Mouse (Mus musculus) embryonic facial prominence, embryonic 14.5 days (tissue): ENCODE measurements around the gene Gm43720. TPM values are rescaled to one million over a fixed set of nuclear protein-coding genes. Genes with fewer than 3 reads are reported as not detected.

ENCODE experiments used
- ATAC-seq: fragments of 200-750 bp; cut with Nextera tagmentation; 2 replicates; pipeline ENCODE4 v1.8.0; 2017; ENCODE audit warnings: low read depth, moderate number of reproducible peaks, moderate TSS enrichment
- DNase-seq: peaks from one replicate; pipeline ENCODE4 v3.0.0-alpha.2; 2015; ENCODE audit warnings: low spot score
- H3K27ac ChIP-seq: fragments of 300-500 bp; sonication (generic); replicated peaks from 2 replicates; pipeline ENCODE4 v1.5.1; 2014; ENCODE audit warnings: low read depth, mild to moderate bottlenecking, low read length, moderate library complexity
- H3K27me3 ChIP-seq: fragments of 300-500 bp; sonication (generic); replicated peaks from 2 replicates; pipeline ENCODE4 v1.6.1; 2014; ENCODE audit warnings: low read length; ENCODE audit not compliant: control insufficient read depth, insufficient read depth
- H3K36me3 ChIP-seq: fragments of 300-500 bp; sonication (generic); 2 replicates; pipeline ENCODE4 v1.6.1; 2014; ENCODE audit warnings: low read length, mixed read lengths; ENCODE audit not compliant: control insufficient read depth, insufficient read depth
- H3K4me1 ChIP-seq: fragments of 300-500 bp; sonication (generic); 2 replicates; pipeline ENCODE4 v1.6.1; 2014; ENCODE audit warnings: antibody characterized with exemption, low read length; ENCODE audit not compliant: control insufficient read depth, insufficient read depth
- H3K4me2 ChIP-seq: fragments of 300-500 bp; sonication (generic); 2 replicates; pipeline ENCODE4 v1.6.1; 2014; ENCODE audit warnings: low read depth, mild to moderate bottlenecking, low read length, moderate library complexity, mixed read lengths
- H3K4me3 ChIP-seq: fragments of 300-500 bp; sonication (generic); 2 replicates; pipeline ENCODE4 v1.5.1; 2014; ENCODE audit warnings: low read depth, mild to moderate bottlenecking, low read length
- H3K9ac ChIP-seq: fragments of 300-500 bp; sonication (generic); 2 replicates; pipeline ENCODE4 v1.6.1; 2014; ENCODE audit warnings: low read depth, mild to moderate bottlenecking, low read length, moderate library complexity, mixed read lengths
- H3K9me3 ChIP-seq: fragments of 300-500 bp; sonication (generic); 2 replicates; pipeline ENCODE4 v1.6.1; 2016; ENCODE audit warnings: low read length; ENCODE audit not compliant: control insufficient read depth
- WGBS: fragments of 180-500 bp; shearing (Covaris S2); extraction: QIAGEN DNeasy Blood & Tissue Kit; methylation state at CpG from one replicate; pipeline ENCODE4 v1.1.7; 2014; 5-methylcytosine and 5-hydroxymethylcytosine counted together
- polyA plus RNA-seq: library from polyadenylated mRNA; unstranded; fragments of >200 nt; fragmentation: Nextera tagmentation; extraction: Ambion mirVana; gene quantifications from 2 replicates; pipeline ENCODE4 v1.2.1, GENCODE M21; 2014

Gene Gm43720
- polyA plus RNA-seq, 1 experiment from 2014 or later, result 0.10 TPM

GRCm38 (mm10) chr5:138258993-138259392, 20.8 kb downstream of the Gm43720 start:
- 63% methylated on average over 7 of the region's 7 CpGs for whole genome bisulfite sequencing
- H3K9ac ChIP-seq, result no peak overlapping the region
- peaks cover 39% of the 10 kb centered on the region for H3K36me3 ChIP-seq

GRCm38 (mm10) chr5:138258542-138258941, 21.2 kb downstream of the Gm43720 start:
- no peak overlapping the region for H3K4me3 ChIP-seq
- H3K4me2 ChIP-seq, result no peak overlapping the region
- H3K4me1 ChIP-seq, result peaks cover 17% of the 10 kb centered on the region
- ATAC-seq, result no peak
- H3K27me3 ChIP-seq, result no peaks in the 10 kb centered on the region
- no peak overlapping the region for H3K9ac ChIP-seq
- peaks cover 39% of the 10 kb centered on the region for H3K36me3 ChIP-seq
- WGBS, result 77% methylated on average over 6 of the region's 6 CpGs
- no peak overlapping the region for H3K27ac ChIP-seq
- DNase-seq, result no peak
- H3K9me3 ChIP-seq, result no peaks in the 10 kb centered on the region

More at GRCm38 (mm10) chr5:138258993-138259392, 20.8 kb downstream of the Gm43720 start:
- Histone ChIP-seq H3K4me1 (peaks cover 17% of the 10 kb centered on the region), H3K9me3 (no peaks in the 10 kb centered on the region), H3K27ac (no peak overlapping the region), H3K4me2 (no peak overlapping the region), H3K4me3 (no peak overlapping the region), H3K27me3 (no peaks in the 10 kb centered on the region)
- DNase-seq (no peak), ATAC-seq (no peak)

GRCm38 (mm10) chr5:138258078-138258477, 21.7 kb downstream of the Gm43720 start:
- no peak for DNase-seq
- Histone ChIP-seq H3K4me3 (no peak overlapping the region), H3K4me1 (peaks cover 15% of the 10 kb centered on the region), H3K9me3 (no peaks in the 10 kb centered on the region; the same call in 1 of the 2 replicates), H3K9ac (no peak overlapping the region), H3K27me3 (no peaks in the 10 kb centered on the region), H3K27ac (no peak overlapping the region), H3K4me2 (no peak overlapping the region), H3K36me3 (peaks cover 39% of the 10 kb centered on the region)
- ATAC-seq, result no peak
- WGBS, result 83% methylated on average over 3 of the region's 3 CpGs

GRCm38 (mm10) chr5:138257585-138257978, 22.2 kb downstream of the Gm43720 start:
- H3K4me3 ChIP-seq, result no peak overlapping the region
- H3K4me2 ChIP-seq, result no peak overlapping the region
- WGBS, result 92% methylated on average over 4 of the region's 4 CpGs
- no peak overlapping the region for H3K9ac ChIP-seq
- no peaks in the 10 kb centered on the region; the same call in 1 of the 2 replicates for H3K9me3 ChIP-seq
- H3K27me3 ChIP-seq, result no peaks in the 10 kb centered on the region
- ATAC-seq (no peak), DNase-seq (no peak)
- H3K36me3 ChIP-seq, result peaks cover 39% of the 10 kb centered on the region
- H3K4me1 ChIP-seq, result peaks cover 10% of the 10 kb centered on the region
- H3K27ac ChIP-seq, result no peak overlapping the region

DNA sequence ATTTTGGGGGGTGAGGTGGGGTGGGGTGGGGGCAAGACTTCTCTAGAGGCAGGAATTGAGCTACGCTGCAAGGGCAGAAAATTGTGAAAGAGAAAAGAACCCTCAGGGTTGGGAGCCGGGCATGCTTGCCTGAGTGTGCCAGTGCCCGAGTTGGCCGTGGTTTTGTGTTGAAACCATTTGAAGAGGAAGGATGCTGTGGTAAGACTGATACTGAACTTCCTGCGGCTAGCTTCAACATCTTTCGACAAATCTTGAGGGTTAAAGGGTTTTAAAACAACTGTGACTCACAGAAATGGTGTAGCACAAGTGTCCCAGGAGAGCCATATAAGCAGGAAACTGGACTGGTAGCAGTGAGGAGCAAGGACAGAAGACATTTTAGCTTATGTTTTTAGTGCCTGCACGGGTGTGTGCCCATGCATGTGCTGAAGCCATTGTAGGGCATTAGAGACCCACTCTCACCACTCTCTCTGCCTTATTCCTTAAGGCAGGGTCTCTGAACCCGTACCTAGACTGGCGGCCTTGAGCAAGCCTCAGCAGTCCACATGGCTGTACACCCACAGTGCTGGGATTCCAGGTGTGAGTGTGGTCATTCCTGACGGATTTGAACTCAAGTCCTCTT, 22.7 kb downstream of the Gm43720 start:
- DNase-seq (no peak), ATAC-seq (no peak)
- 82% methylated on average over 10 of the region's 10 CpGs for WGBS
- no peak overlapping the region for H3K9ac ChIP-seq
- H3K27me3 ChIP-seq, result no peaks in the 10 kb centered on the region
- H3K4me3 ChIP-seq, result 0 out of 2 replicates have a peak overlapping the region, but pooled peaks have one; percentile 71
- H3K9me3 ChIP-seq, result no peaks in the 10 kb centered on the region; the same call in 1 of the 2 replicates
- peaks cover 8% of the 10 kb centered on the region; the same call in 1 of the 2 replicates for H3K4me1 ChIP-seq
- H3K36me3 ChIP-seq, result peaks cover 36% of the 10 kb centered on the region
- no peak overlapping the region for H3K27ac ChIP-seq
- H3K4me2 ChIP-seq, result no peak overlapping the region

DNA sequence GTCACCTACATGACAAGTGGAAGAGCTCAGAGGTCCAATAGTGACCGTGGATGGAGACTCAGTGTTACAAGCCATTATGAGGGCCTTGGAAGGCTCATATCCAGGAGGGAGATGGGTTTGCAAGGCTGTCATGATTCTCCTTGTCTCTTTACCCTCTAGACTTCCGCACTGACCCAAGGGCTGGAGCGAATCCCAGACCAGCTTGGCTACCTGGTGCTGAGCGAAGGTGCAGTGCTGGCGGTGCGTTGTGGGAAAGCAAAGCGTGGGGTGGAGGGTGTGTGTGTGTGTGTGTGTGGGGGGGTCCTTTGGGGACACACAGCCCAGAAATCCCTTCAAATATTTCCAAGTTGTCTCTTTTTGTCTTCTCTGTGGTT, 23.7 kb downstream of the Gm43720 start:
- Histone ChIP-seq H3K9ac (peak overlapping the region; percentile 70), H3K4me1 (peaks cover 8% of the 10 kb centered on the region; the same call in 1 of the 2 replicates), H3K4me2 (peak overlapping the region; percentile 89), H3K9me3 (no peaks in the 10 kb centered on the region; the same call in 1 of the 2 replicates), H3K36me3 (peaks cover 26% of the 10 kb centered on the region), H3K27ac (peak overlapping the region; percentile 59), H3K27me3 (no peaks in the 10 kb centered on the region), H3K4me3 (peak overlapping the region; percentile 71)
- ATAC-seq (no peak; the same call in 1 of the 2 replicates), DNase-seq (no peak)
- WGBS, result 16% methylated on average over 6 of the region's 7 CpGs

- Histone ChIP-seq H3K36me3 (peaks cover 20% of the 10 kb centered on the region), H3K9me3 (no peaks in the 10 kb centered on the region; the same call in 1 of the 2 replicates), H3K4me1 (peaks cover 8% of the 10 kb centered on the region; the same call in 1 of the 2 replicates), H3K4me2 (peak within 1 kb of the TSS; percentile 89), H3K27ac (peak within 1 kb of the TSS; percentile 59), H3K27me3 (no peaks in the 10 kb centered on the region), H3K4me3 (peak within 1 kb of the TSS; percentile 71), H3K9ac (peak within 1 kb of the TSS; percentile 70)
- ATAC-seq (peak; percentile 100), DNase-seq (peak; percentile 99)
- WGBS, result under 1% methylated on average over 38 of the region's 38 CpGs
Observed at GRCm38 (mm10) chr5:138255353-138256093, 24.2 kb downstream of the Gm43720 start, which contains the start of gene Lamtor4. Gene Lamtor4, plus strand, starts transcription at chr5:138255482.

- Histone ChIP-seq H3K36me3 (0 out of 2 replicates have a peak, but pooled peaks cover 2% of the 10 kb centered on the region), H3K4me1 (peaks cover 8% of the 10 kb centered on the region; the same call in 1 of the 2 replicates), H3K27ac (no peak overlapping the region), H3K9ac (no peak overlapping the region), H3K9me3 (no peaks in the 10 kb centered on the region; the same call in 1 of the 2 replicates), H3K4me2 (no peak overlapping the region), H3K27me3 (no peaks in the 10 kb centered on the region), H3K4me3 (no peak overlapping the region)
- 88% methylated on average over 3 of the region's 3 CpGs for WGBS
- no peak for ATAC-seq
- DNase-seq, result no peak
Observed at GRCm38 (mm10) chr5:138253061-138253460, 26.7 kb downstream of the Gm43720 start.
